Mouse (Mus musculus) telencephalon, adult 2 months (tissue): ENCODE data around the gene Tnfsf13.
A peak's percentile ranks its signal among the peaks of the same experiment; 100 is the strongest.
"Not testable (repeated sequence)": the region's sequence is repeated elsewhere in the genome, so short reads cannot be mapped to it uniquely, and the experiment has no call there.

Experiments
- DNase-seq: peaks from one replicate; pipeline ENCODE4 v3.0.0-alpha.2; 2011; ENCODE audit warnings: low read depth, low spot score

Tnfsf13 gene

GRCm38 (mm10) chr11:69685526-69686148, at the start of gene Tnfsf13:
TSS of gene Tnfsf13 (minus strand) at chr11:69685784.
- DNase-seq = no peak

- not testable (repeated sequence) for DNase-seq
Observed at GRCm38 (mm10) chr11:69731408-69731807, 45.8 kb upstream of the Tnfsf13 start.

- DNase-seq = peak; percentile 9
Observed at GRCm38 (mm10) chr11:69729063-69729462, 43.5 kb upstream of the Tnfsf13 start.

- no peak for DNase-seq
Observed at GRCm38 (mm10) chr11:69725951-69726350, 40.4 kb upstream of the Tnfsf13 start.

GRCm38 (mm10) chr11:69723074-69723473, 37.5 kb upstream of the Tnfsf13 start:
- no peak for DNase-seq

- DNase-seq = no peak
Observed at GRCm38 (mm10) chr11:69720852-69721251, 35.3 kb upstream of the Tnfsf13 start.

GRCm38 (mm10) chr11:69719423-69719822, 33.8 kb upstream of the Tnfsf13 start:
- no peak for DNase-seq

- no peak for DNase-seq
Observed at GRCm38 (mm10) chr11:69718661-69719060, 33.1 kb upstream of the Tnfsf13 start.

- DNase-seq = no peak
Observed at GRCm38 (mm10) chr11:69716953-69717352, 31.4 kb upstream of the Tnfsf13 start.

- DNase-seq = no peak
Observed at GRCm38 (mm10) chr11:69715929-69716328, 30.3 kb upstream of the Tnfsf13 start.

- no peak for DNase-seq
Observed at GRCm38 (mm10) chr11:69715482-69715881, 29.9 kb upstream of the Tnfsf13 start.

- no peak for DNase-seq
Observed at GRCm38 (mm10) chr11:69714636-69715329, 29.2 kb upstream of the Tnfsf13 start.

GRCm38 (mm10) chr11:69712954-69713672, 27.5 kb upstream of the Tnfsf13 start:
- DNase-seq = no peak

- DNase-seq = no peak
Observed at GRCm38 (mm10) chr11:69711082-69711481, 25.5 kb upstream of the Tnfsf13 start.

GRCm38 (mm10) chr11:69710470-69710869, 24.9 kb upstream of the Tnfsf13 start:
- DNase-seq = no peak

- no peak for DNase-seq
Observed at GRCm38 (mm10) chr11:69709554-69710446, 24.2 kb upstream of the Tnfsf13 start.

GRCm38 (mm10) chr11:69708614-69709265, 23.2 kb upstream of the Tnfsf13 start:
- no peak for DNase-seq

GRCm38 (mm10) chr11:69707873-69708381, 22.3 kb upstream of the Tnfsf13 start:
- no peak for DNase-seq

GRCm38 (mm10) chr11:69707480-69707847, 21.9 kb upstream of the Tnfsf13 start:
- DNase-seq = no peak

- no peak for DNase-seq
Observed at GRCm38 (mm10) chr11:69706775-69707479, 21.3 kb upstream of the Tnfsf13 start.
